Mouse (Mus musculus) E14TG2a.4 (cell line): ENCODE results near the gene Tmtc4.

ENCODE experiments used
- CTCF ChIP-seq: conservative IDR thresholded peaks from 2 replicates; pipeline ENCODE4 v1.5.1; 2014; ENCODE audit warnings: low read length
- NANOG ChIP-seq: IDR thresholded peaks from 2 replicates; pipeline ENCODE4 v1.6.1; 2014; ENCODE audit warnings: borderline replicate concordance, low read length, mixed read lengths
- POU5F1 ChIP-seq: IDR thresholded peaks from 2 replicates; pipeline ENCODE4 v1.6.1; 2014; ENCODE audit warnings: low read length, borderline replicate concordance

GRCm38 (mm10) chr14:122977797-122978140 is 6.1 kb downstream of the Tmtc4 start:
- no peak for TF ChIP-seq CTCF
- no peak for TF ChIP-seq POU5F1
- TF ChIP-seq NANOG = no peak
